In genomic region chr4:116016862-116017299, GRCm38 (mm10) we compare ENCODE assay signal across 8 mouse cellular contexts. TPM values are rescaled to one million over a fixed set of nuclear protein-coding genes. Genes with fewer than 3 reads are reported as not detected.
DNase-seq lines count a peak whose midpoint lies in the region; ATAC-seq and TF ChIP-seq lines count a peak whose summit lies in the region.

No protein-coding gene starts in this region.

- TF ChIP-seq POLR2A in MEL (IDR thresholded peaks at IDR 0.05; ENCODE audit: control insufficient read depth in 1 of 2, insufficient read depth in 1 of 2, low read depth in 1 of 2, low read length in 2 of 2, poor library complexity in 1 of 2) = no peak

- ATAC-seq in heart, embryonic 16.5 days (replicated peaks; ENCODE audit: extremely low read depth, insufficient read depth, low FRiP score) = peak; percentile 4; the same call in 1 of the 2 replicates
- no peak for ATAC-seq in forebrain, postnatal 0 days
- peak; percentile 82 for ATAC-seq in liver, postnatal 0 days

- 13% methylated on average over 16 of the region's 16 CpGs for WGBS in heart, embryonic 16.5 days
- 8% methylated on average over 16 of the region's 16 CpGs for WGBS in forebrain, postnatal 0 days
- WGBS in liver, postnatal 0 days (ENCODE audit: insufficient replicate concordance) = 11% methylated on average over 16 of the region's 16 CpGs

- TF ChIP-seq RAD21 in MEL (IDR thresholded peaks at IDR 0.05; ENCODE audit: low read depth, low read length) = no peak

- H3K36me3 ChIP-seq in heart, embryonic 16.5 days (ENCODE audit: control insufficient read depth, insufficient read depth) = no peaks in the 10 kb centered on the region
- H3K36me3 ChIP-seq in MEL (ENCODE audit: control insufficient read depth in 1 of 2, insufficient read depth in 2 of 2, low read length in 2 of 2) = peaks cover 0 to 30% of the 10 kb centered on the region in 2 experiments; a peak in 3 of 4 replicates
- no peaks in the 10 kb centered on the region for H3K36me3 ChIP-seq in forebrain, postnatal 0 days (ENCODE audit: insufficient read depth)
- H3K36me3 ChIP-seq in liver, postnatal 0 days (replicated peaks; ENCODE audit: insufficient read depth, low read length) = no peaks in the 10 kb centered on the region

- peaks cover 35% of the 10 kb centered on the region for H3K27me3 ChIP-seq in heart, embryonic 16.5 days (ENCODE audit: control insufficient read depth, insufficient read depth, low read length)
- H3K27me3 ChIP-seq in MEL (ENCODE audit: control insufficient read depth in 1 of 2, insufficient read depth in 2 of 2, low read length in 2 of 2) = no peaks in the 10 kb centered on the region
- peaks cover 17% of the 10 kb centered on the region; the same call in 1 of the 2 replicates for H3K27me3 ChIP-seq in forebrain, postnatal 0 days (ENCODE audit: insufficient read depth, low read length)
- H3K27me3 ChIP-seq in liver, postnatal 0 days (ENCODE audit: insufficient read depth, low read length) = peaks cover 23% of the 10 kb centered on the region

- peaks cover 12% of the 10 kb centered on the region for H3K79me2 ChIP-seq in MEL (ENCODE audit: control insufficient read depth, insufficient read depth, low read length, poor library complexity)

- H3K9ac ChIP-seq in heart, embryonic 16.5 days (ENCODE audit: low read length) = peak overlapping the region; percentile 77
- H3K9ac ChIP-seq in MEL (ENCODE audit: control insufficient read depth, low read depth, low read length, poor library complexity, severe bottlenecking) = peak overlapping the region; percentile 73
- peak overlapping the region; percentile 65 for H3K9ac ChIP-seq in forebrain, postnatal 0 days
- H3K9ac ChIP-seq in liver, postnatal 0 days (replicated peaks) = peak overlapping the region; percentile 67

- H3K4me1 ChIP-seq in heart, embryonic 16.5 days (ENCODE audit: control insufficient read depth, insufficient read depth, low read length) = 0 out of 2 replicates have a peak, but pooled peaks cover 3% of the 10 kb centered on the region
- H3K4me1 ChIP-seq in MEL (ENCODE audit: control insufficient read depth in 1 of 2, insufficient read depth in 2 of 2, low read length in 2 of 2) = peaks cover 15 to 32% of the 10 kb centered on the region in 2 experiments
- 0 out of 2 replicates have a peak, but pooled peaks cover 5% of the 10 kb centered on the region for H3K4me1 ChIP-seq in forebrain, postnatal 0 days (ENCODE audit: insufficient read depth)
- peaks cover 5% of the 10 kb centered on the region; the same call in 1 of the 2 replicates for H3K4me1 ChIP-seq in liver, postnatal 0 days (ENCODE audit: insufficient read depth)

- no peak overlapping the region for H3K27ac ChIP-seq in heart, embryonic 16.5 days (ENCODE audit: low read length)
- H3K27ac ChIP-seq in MEL (ENCODE audit: control insufficient read depth, low read depth, low read length) = peak overlapping the region; percentile 71; the same call in 1 of the 2 replicates
- H3K27ac ChIP-seq in forebrain, postnatal 0 days (ENCODE audit: low read depth, low read length) = no peak overlapping the region
- peak overlapping the region; percentile 94 for H3K27ac ChIP-seq in liver, postnatal 0 days (ENCODE audit: low read depth)

- intact Hi-C loops in heart, postnatal 36 days (cut with DNase I) = no loop called here

- TF ChIP-seq EP300 in MEL (IDR thresholded peaks at IDR 0.05; ENCODE audit: low read depth in 1 of 2, low read length in 2 of 2) = no peak
- peak; percentile 54; the same call in 1 of the 2 replicates for TF ChIP-seq EP300 in liver, postnatal 0 days (IDR thresholded peaks at IDR 0.05; ENCODE audit: low read depth)

- DNase-seq in heart, postnatal 36 days = no peak
- DNase-seq in MEL (ENCODE audit: low read depth, low spot score) = no peak
- DNase-seq in forebrain, postnatal 0 days = no peak
- no peak for DNase-seq in liver, postnatal 0 days
- DNase-seq in ovary, postnatal 10 days (ENCODE audit: low spot score) = no peak
- no peak for DNase-seq in urinary bladder, postnatal 36 days (ENCODE audit: low spot score in 2 of 2)
- DNase-seq in cerebellum, adult 11 months = no peak

- H3K4me3 ChIP-seq in heart, embryonic 16.5 days (ENCODE audit: low read length) = peak overlapping the region; percentile 74
- peak overlapping the region; percentile 72 to 80 for H3K4me3 ChIP-seq in MEL (ENCODE audit: control insufficient read depth in 1 of 2, insufficient read depth in 1 of 2, low read depth in 2 of 2, low read length in 2 of 2)
- peak overlapping the region; percentile 60 for H3K4me3 ChIP-seq in forebrain, postnatal 0 days (ENCODE audit: low read depth, low read length)
- H3K4me3 ChIP-seq in liver, postnatal 0 days (ENCODE audit: low read depth, low read length) = peak overlapping the region; percentile 69

- TF ChIP-seq CTCF in MEL (IDR thresholded peaks at IDR 0.05 in 2 of 3, conservative IDR thresholded peaks at IDR 0.05 in 1 of 3; ENCODE audit: control insufficient read depth in 1 of 3, insufficient read depth in 1 of 3, low read depth in 2 of 3, low read length in 3 of 3, poor library complexity in 1 of 3, severe bottlenecking in 1 of 3) = no peak
- TF ChIP-seq CTCF in forebrain, postnatal 0 days (IDR thresholded peaks at IDR 0.05; ENCODE audit: low read depth) = no peak
- no peak for TF ChIP-seq CTCF in liver, postnatal 0 days (IDR thresholded peaks at IDR 0.05; ENCODE audit: low read depth)

- H3K4me2 ChIP-seq in heart, embryonic 16.5 days (ENCODE audit: low read depth, low read length) = peak overlapping the region; percentile 98
- H3K4me2 ChIP-seq in forebrain, postnatal 0 days (ENCODE audit: low read depth) = peak overlapping the region; percentile 90
- peak overlapping the region; percentile 85 for H3K4me2 ChIP-seq in liver, postnatal 0 days (ENCODE audit: low read depth, low read length)

- H3K9me3 ChIP-seq in heart, embryonic 16.5 days (replicated peaks; ENCODE audit: control insufficient read depth, low read length) = no peaks in the 10 kb centered on the region
- H3K9me3 ChIP-seq in MEL (replicated peaks; ENCODE audit: insufficient read depth, low read length) = no peaks in the 10 kb centered on the region
- H3K9me3 ChIP-seq in forebrain, postnatal 0 days (ENCODE audit: low read length) = no peaks in the 10 kb centered on the region
- no peaks in the 10 kb centered on the region for H3K9me3 ChIP-seq in liver, postnatal 0 days (ENCODE audit: low read length)

TF ChIP-seq in MEL, 35 proteins besides CTCF, POLR2A, EP300 and RAD21 (continues in another document):
- TF ChIP-seq HCFC1 (IDR thresholded peaks at IDR 0.05; ENCODE audit: low read depth, low read length) (no peak), USF2 (IDR thresholded peaks at IDR 0.05; ENCODE audit: borderline replicate concordance in 1 of 2, insufficient read depth in 1 of 2, low read depth in 1 of 2, low read length in 2 of 2) (no peak), ETS1 (IDR thresholded peaks at IDR 0.05; ENCODE audit: low read depth, low read length) (no peak), POLR2AphosphoS2 (IDR thresholded peaks at IDR 0.05; ENCODE audit: low read length) (no peak), MYB (IDR thresholded peaks at IDR 0.05; ENCODE audit: low read depth, low read length) (no peak), ELF1 (IDR thresholded peaks at IDR 0.05; ENCODE audit: low read depth, low read length) (no peak), GABPA (IDR thresholded peaks at IDR 0.05; ENCODE audit: low read depth, low read length) (no peak), TCF12 (IDR thresholded peaks at IDR 0.05; ENCODE audit: low read depth, low read length) (no peak), MAZ (IDR thresholded peaks at IDR 0.05; ENCODE audit: low read depth, low read length) (no peak)

RNA-seq across cellular contexts. Expression of gene Faah, which starts 0.8 kb away (rescaled TPM):
- 2.1 and 2.7 TPM in 2 replicates for polyA plus RNA-seq in heart, embryonic 16.5 days (2015; fragmentation: Nextera tagmentation; extraction: Ambion mirVana)
- total RNA-seq in heart, postnatal 36 days (2021) = under 1 TPM; 0.24 to 0.69 TPM
- 7.5 and 10.8 TPM in 2 replicates for total RNA-seq in MEL (2012; rRNA removed)
- polyA plus RNA-seq in MEL (2012; ENCODE audit: insufficient read depth in 1 of 2, insufficient read length in 2 of 2, low read depth in 1 of 2, low replicate concordance in 2 of 2, missing spikeins in 1 of 2) = 10 to 100 TPM in 1 of 2 experiments, not detected in 1; 22.2 TPM
- 28.8 and 42.7 TPM in 2 replicates for total RNA-seq in forebrain, postnatal 0 days (2014; rRNA removed)
- polyA plus RNA-seq in forebrain, postnatal 0 days (2015; fragmentation: Nextera tagmentation; extraction: Ambion mirVana) = 22.0 and 25.4 TPM in 2 replicates
- polyA plus RNA-seq in liver, postnatal 0 days (2015; fragmentation: Nextera tagmentation; extraction: Ambion mirVana) = 31.4 and 34.2 TPM in 2 replicates

RNA-seq across cellular contexts. Expression of gene Nsun4, which starts 36.8 kb away (rescaled TPM):
- polyA plus RNA-seq in heart, embryonic 16.5 days (2015; fragmentation: Nextera tagmentation; extraction: Ambion mirVana) = 32.4 and 33.6 TPM in 2 replicates
- 10 to 100 TPM; 26.9 to 30.8 TPM for total RNA-seq in heart, postnatal 36 days (2021)
- 13.6 and 14.9 TPM in 2 replicates for total RNA-seq in MEL (2012; rRNA removed)
- 10 to 100 TPM in 1 of 2 experiments, not detected in 1; 11.8 TPM for polyA plus RNA-seq in MEL (2012; ENCODE audit: insufficient read depth in 1 of 2, insufficient read length in 2 of 2, low read depth in 1 of 2, low replicate concordance in 2 of 2, missing spikeins in 1 of 2)
- total RNA-seq in forebrain, postnatal 0 days (2014; rRNA removed) = 9.9 and 10.6 TPM in 2 replicates
- 6.8 and 8.2 TPM in 2 replicates for polyA plus RNA-seq in forebrain, postnatal 0 days (2015; fragmentation: Nextera tagmentation; extraction: Ambion mirVana)
- polyA plus RNA-seq in liver, postnatal 0 days (2015; fragmentation: Nextera tagmentation; extraction: Ambion mirVana) = 8.4 and 8.7 TPM in 2 replicates

RNA-seq across cellular contexts. Expression of gene Uqcrh, which starts 58.0 kb away (rescaled TPM):
- polyA plus RNA-seq in heart, embryonic 16.5 days (2015; fragmentation: Nextera tagmentation; extraction: Ambion mirVana) = 1,257 and 1,258 TPM in 2 replicates
- total RNA-seq in heart, postnatal 36 days (2021) = 1,000 to 10,000 TPM; 1,926 to 1,984 TPM
- total RNA-seq in MEL (2012; rRNA removed) = 444 and 529 TPM in 2 replicates
- polyA plus RNA-seq in MEL (2012; ENCODE audit: insufficient read depth in 1 of 2, insufficient read length in 2 of 2, low read depth in 1 of 2, low replicate concordance in 2 of 2, missing spikeins in 1 of 2) = 100 to 1,000 TPM; 392 to 414 TPM
- 271 and 387 TPM in 2 replicates for total RNA-seq in forebrain, postnatal 0 days (2014; rRNA removed)
- polyA plus RNA-seq in forebrain, postnatal 0 days (2015; fragmentation: Nextera tagmentation; extraction: Ambion mirVana) = 414 and 534 TPM in 2 replicates
- polyA plus RNA-seq in liver, postnatal 0 days (2015; fragmentation: Nextera tagmentation; extraction: Ambion mirVana) = 563 and 605 TPM in 2 replicates

RNA-seq across cellular contexts. Expression of gene Lrrc41, which starts 58.2 kb away (rescaled TPM):
- 53.8 and 55.3 TPM in 2 replicates for polyA plus RNA-seq in heart, embryonic 16.5 days (2015; fragmentation: Nextera tagmentation; extraction: Ambion mirVana)
- total RNA-seq in heart, postnatal 36 days (2021) = 10 to 100 TPM; 24.0 to 26.3 TPM
- total RNA-seq in MEL (2012; rRNA removed) = 52.8 and 64.4 TPM in 2 replicates
- polyA plus RNA-seq in MEL (2012; ENCODE audit: insufficient read depth in 1 of 2, insufficient read length in 2 of 2, low read depth in 1 of 2, low replicate concordance in 2 of 2, missing spikeins in 1 of 2) = 10 to 100 TPM in 1 of 2 experiments, not detected in 1; 73.3 TPM
- total RNA-seq in forebrain, postnatal 0 days (2014; rRNA removed) = 95.4 and 98.4 TPM in 2 replicates
- 67.5 and 70.2 TPM in 2 replicates for polyA plus RNA-seq in forebrain, postnatal 0 days (2015; fragmentation: Nextera tagmentation; extraction: Ambion mirVana)
- 22.9 and 23.3 TPM in 2 replicates for polyA plus RNA-seq in liver, postnatal 0 days (2015; fragmentation: Nextera tagmentation; extraction: Ambion mirVana)

Comparison
In these comparisons a context has a peak if more than half of its experiments do, and no peak if none do; other contexts are left out.
1. H3K27ac ChIP-seq: peak in MEL (single experiment) and liver, postnatal 0 days (single experiment); none in heart, embryonic 16.5 days (single experiment) and forebrain, postnatal 0 days (single experiment).
2. Peak in every context shown above with its lines, with median percentiles within 50 percentile points of each other: H3K4me2 ChIP-seq, H3K4me3 ChIP-seq and H3K9ac ChIP-seq.